Mouse (Mus musculus) erythroid progenitor cell, adult 5-6 weeks (primary cell): ENCODE measurements around the gene Mthfd1l. TPM values are rescaled to one million over a fixed set of nuclear protein-coding genes. Genes with fewer than 3 reads are reported as not detected.

Experiments used
- ATAC-seq: replicated peaks from 2 replicates; pipeline ENCODE4 v1.8.0; 2016; ENCODE audit warnings: moderate number of reproducible peaks, mild to moderate bottlenecking, moderate TSS enrichment, inconsistent platforms; ENCODE audit not compliant: poor library complexity, low FRiP score, severe bottlenecking
- total RNA-seq, 2 experiments: library from RNA; stranded (forward) in 1 of 2; stranded (reverse) in 1 of 2; fragments of 150-400 nt in 1 of 2; fragments of 186-747, 209-891 nt in 1 of 2; gene quantifications; 2 replicates each; pipeline versions ENCODE4 v1.2.3 to v1.2.4; 2015 to 2017; ENCODE audit warnings: low replicate concordance in 2 of 2

Mthfd1l gene
- total RNA-seq, 2 experiments from 2014 or later: 9.6 to 55.7 TPM

- ATAC-seq: no peak
Measured at GRCm38 (mm10) chr10:4141689-4142088, 168.8 kb downstream of the Mthfd1l start.

GRCm38 (mm10) chr10:4142816-4143215, 169.9 kb downstream of the Mthfd1l start:
- ATAC-seq: no peak

- no peak for ATAC-seq
Measured at GRCm38 (mm10) chr10:4143381-4143780, 170.5 kb downstream of the Mthfd1l start.

- ATAC-seq: no peak
Measured at GRCm38 (mm10) chr10:4145080-4145807, 172.3 kb downstream of the Mthfd1l start.

- no peak for ATAC-seq
Measured at GRCm38 (mm10) chr10:4146947-4147346, 174.0 kb downstream of the Mthfd1l start.

- no peak for ATAC-seq
Measured at GRCm38 (mm10) chr10:4151159-4151558, 178.2 kb downstream of the Mthfd1l start.

- ATAC-seq: no peak
Measured at GRCm38 (mm10) chr10:4151862-4152776, 179.2 kb downstream of the Mthfd1l start.

- no peak for ATAC-seq
Measured at GRCm38 (mm10) chr10:4153031-4153430, 180.1 kb downstream of the Mthfd1l start.

GRCm38 (mm10) chr10:4154035-4154434, 181.1 kb downstream of the Mthfd1l start:
- no peak for ATAC-seq

- no peak for ATAC-seq
Measured at GRCm38 (mm10) chr10:4155521-4155920, 182.6 kb downstream of the Mthfd1l start.

- no peak for ATAC-seq
Measured at GRCm38 (mm10) chr10:4158533-4158932, 185.6 kb downstream of the Mthfd1l start.

- ATAC-seq: no peak
Measured at GRCm38 (mm10) chr10:4159541-4160090, 186.7 kb downstream of the Mthfd1l start.

- ATAC-seq: no peak
Measured at GRCm38 (mm10) chr10:4160242-4160785, 187.4 kb downstream of the Mthfd1l start.

- no peak for ATAC-seq
Measured at GRCm38 (mm10) chr10:4162049-4162448, 189.1 kb downstream of the Mthfd1l start.

GRCm38 (mm10) chr10:4162976-4163375, 190.1 kb downstream of the Mthfd1l start:
- no peak for ATAC-seq

- ATAC-seq: no peak
Measured at GRCm38 (mm10) chr10:4164681-4165080, 191.8 kb downstream of the Mthfd1l start.

GRCm38 (mm10) chr10:4168222-4168798, 195.4 kb downstream of the Mthfd1l start:
- no peak for ATAC-seq

GRCm38 (mm10) chr10:4174229-4174628, 201.3 kb downstream of the Mthfd1l start:
- no peak for ATAC-seq

- ATAC-seq: no peak
Measured at GRCm38 (mm10) chr10:4174717-4175116, 201.8 kb downstream of the Mthfd1l start.

- ATAC-seq: no peak
Measured at GRCm38 (mm10) chr10:4177285-4177684, 204.4 kb downstream of the Mthfd1l start.
